In genomic region chr12:102594627-102595026, GRCm38 (mm10) we compare ENCODE assay signal across 16 mouse cellular contexts. TPM values are rescaled to one million over a fixed set of nuclear protein-coding genes. Genes with fewer than 3 reads are reported as not detected.
DNase-seq lines count a peak whose midpoint lies in the region; ATAC-seq and TF ChIP-seq lines count a peak whose summit lies in the region.
"Had no signal": no experiment of that assay in that cellular context is flagged by ENCODE, and none has a peak within 500 bp of the region (broad histone marks: within the 10 kb centered on the region; RNA-seq: fewer than 3 reads in every experiment).

No protein-coding gene starts in this region.

- H3K4me1 ChIP-seq in heart, adult 2 months (ENCODE audit: control insufficient read depth, insufficient read depth, low read length): peaks cover 17% of the 10 kb centered on the region
- H3K4me1 ChIP-seq in kidney, embryonic 15.5 days: peaks cover 74% of the 10 kb centered on the region
- H3K4me1 ChIP-seq in forebrain, embryonic 15.5 days: peaks cover 19% of the 10 kb centered on the region
- H3K4me1 ChIP-seq in intestine, postnatal 0 days (replicated peaks; ENCODE audit: control insufficient read depth, insufficient read depth, low read length): peaks cover 12% of the 10 kb centered on the region; the same call in 1 of the 2 replicates

- 86% methylated on average over 9 of the region's 9 CpGs for WGBS in heart, adult 2 months
- 46% methylated on average over 9 of the region's 9 CpGs for WGBS in kidney, embryonic 15.5 days
- WGBS in forebrain, embryonic 15.5 days: 72% methylated on average over 9 of the region's 9 CpGs
- WGBS in intestine, postnatal 0 days: 83% methylated on average over 9 of the region's 9 CpGs

- peak; percentile 64 for ATAC-seq in kidney, embryonic 15.5 days (replicated peaks; ENCODE audit: low FRiP score)
- no peak for ATAC-seq in forebrain, embryonic 15.5 days (replicated peaks)
- no peak for ATAC-seq in intestine, postnatal 0 days
- ATAC-seq: inflammation-experienced regulatory T-cells, adult 6 months had no signal

- no peak for TF ChIP-seq POLR2A in heart, adult 2 months (IDR thresholded peaks at IDR 0.05; ENCODE audit: insufficient read depth, low read depth, low read length)

- no peak overlapping the region for H3K4me2 ChIP-seq in kidney, embryonic 15.5 days
- no peak overlapping the region for H3K4me2 ChIP-seq in forebrain, embryonic 15.5 days (replicated peaks)
- no peak overlapping the region for H3K4me2 ChIP-seq in intestine, postnatal 0 days (replicated peaks; ENCODE audit: low read depth)
- H3K4me2 ChIP-seq: liver, embryonic 11.5 days had no signal

- H3K79me2 ChIP-seq in heart, adult 2 months (replicated peaks; ENCODE audit: control insufficient read depth, insufficient read depth, low read length): no peaks in the 10 kb centered on the region

- TF ChIP-seq CTCF in heart, adult 2 months (IDR thresholded peaks at IDR 0.05): 0 out of 2 replicates have a peak, but pooled peaks have one; percentile 4
- TF ChIP-seq CTCF in intestine, postnatal 0 days (IDR thresholded peaks at IDR 0.05; ENCODE audit: low read depth): peak; percentile 33

- no peak for TF ChIP-seq EP300 in heart, adult 2 months (IDR thresholded peaks at IDR 0.05; ENCODE audit: insufficient read depth, low read depth, low read length)

- H3K27ac ChIP-seq in heart, adult 2 months: no peak overlapping the region
- peak overlapping the region; percentile 66 for H3K27ac ChIP-seq in kidney, embryonic 15.5 days
- peak overlapping the region; percentile 33; the same call in 1 of the 2 replicates for H3K27ac ChIP-seq in forebrain, embryonic 15.5 days (replicated peaks)
- no peak overlapping the region for H3K27ac ChIP-seq in intestine, postnatal 0 days (ENCODE audit: low read depth, low read length)

- no peak overlapping the region for H3K9ac ChIP-seq in heart, adult 2 months (ENCODE audit: low read depth, low read length)
- no peak overlapping the region for H3K9ac ChIP-seq in kidney, embryonic 15.5 days
- no peak overlapping the region for H3K9ac ChIP-seq in forebrain, embryonic 15.5 days (replicated peaks)
- H3K9ac ChIP-seq in intestine, postnatal 0 days (ENCODE audit: low read depth, low read length): no peak overlapping the region

- DNase-seq in heart, adult 2 months: no peak
- no peak for DNase-seq in heart, adult 11 months
- DNase-seq in kidney, postnatal 25 days: no peak
- no peak for DNase-seq in MN1 (ENCODE audit: low spot score)
- DNase-seq in cerebellum, postnatal 25 days: no peak
- DNase-seq: layer of hippocampus, adult 9-11 months; right cerebral cortex, postnatal 25 days; thymus, postnatal 14 days had no signal

- H3K9me3 ChIP-seq in kidney, embryonic 15.5 days (replicated peaks): no peaks in the 10 kb centered on the region
- no peaks in the 10 kb centered on the region for H3K9me3 ChIP-seq in forebrain, embryonic 15.5 days
- no peaks in the 10 kb centered on the region for H3K9me3 ChIP-seq in intestine, postnatal 0 days (ENCODE audit: control insufficient read depth)

- intact Hi-C loops in heart, adult 2 months (cut with DNase I): loop anchor here (5.0 kb wide), 1 partner anchor 108 kb away; the partner anchor contains the start of gene Itpk1

- no peak overlapping the region for H3K4me3 ChIP-seq in heart, adult 2 months
- H3K4me3 ChIP-seq in kidney, embryonic 15.5 days (replicated peaks): no peak overlapping the region
- no peak overlapping the region for H3K4me3 ChIP-seq in forebrain, embryonic 15.5 days
- no peak overlapping the region for H3K4me3 ChIP-seq in intestine, postnatal 0 days (ENCODE audit: low read depth, low read length)

- H3K36me3 ChIP-seq in heart, adult 2 months (ENCODE audit: control insufficient read depth, insufficient read depth, low read length): no peaks in the 10 kb centered on the region
- 0 out of 2 replicates have a peak, but pooled peaks cover 4% of the 10 kb centered on the region for H3K36me3 ChIP-seq in kidney, embryonic 15.5 days
- H3K36me3 ChIP-seq in forebrain, embryonic 15.5 days: 0 out of 2 replicates have a peak, but pooled peaks cover 4% of the 10 kb centered on the region
- peaks cover 4% of the 10 kb centered on the region; the same call in 1 of the 2 replicates for H3K36me3 ChIP-seq in intestine, postnatal 0 days (ENCODE audit: control insufficient read depth, insufficient read depth)
- H3K36me3 ChIP-seq: G1E had no signal

- H3K27me3 ChIP-seq in heart, adult 2 months (ENCODE audit: control insufficient read depth, insufficient read depth, low read length): no peaks in the 10 kb centered on the region
- H3K27me3 ChIP-seq in kidney, embryonic 15.5 days: no peaks in the 10 kb centered on the region
- no peaks in the 10 kb centered on the region for H3K27me3 ChIP-seq in forebrain, embryonic 15.5 days
- no peaks in the 10 kb centered on the region for H3K27me3 ChIP-seq in intestine, postnatal 0 days (replicated peaks; ENCODE audit: control insufficient read depth, insufficient read depth, low read length)

RNA-seq across cellular contexts. Expression of gene Chga, which starts 39.9 kb away (rescaled TPM):
- not detected for total RNA-seq in heart, adult 2 months (2021)
- 0.06 and 0.12 TPM in 2 replicates for polyA plus RNA-seq in heart, adult 2 months (2012; rRNA removed)
- polyA plus RNA-seq in kidney, embryonic 15.5 days (2015; fragmentation: Nextera tagmentation; extraction: Ambion mirVana): 6.1 and 30.2 TPM in 2 replicates
- polyA plus RNA-seq in forebrain, embryonic 15.5 days (2015; fragmentation: Nextera tagmentation; extraction: Ambion mirVana): 99.3 and 102 TPM in 2 replicates
- polyA plus RNA-seq in intestine, postnatal 0 days (2015; fragmentation: Nextera tagmentation; extraction: Ambion mirVana): 41.5 and 43.2 TPM in 2 replicates
- total RNA-seq: common myeloid progenitor, adult 5-6 weeks; megakaryocyte, adult 5-6 weeks had no signal
- polyA plus RNA-seq: G1E had no signal

Comparison
In these comparisons a context has a peak if more than half of its experiments do, and no peak if none do; other contexts are left out.
1. H3K27ac ChIP-seq: peak in kidney, embryonic 15.5 days (single experiment) and forebrain, embryonic 15.5 days (single experiment); none in heart, adult 2 months (single experiment) and intestine, postnatal 0 days (single experiment).